Mouse (Mus musculus) embryonic fibroblast, embryonic 13.5 days (primary cell): Measurements from ENCODE around the gene Nanog.

Experiments used
- CTCF ChIP-seq: IDR thresholded peaks from 2 replicates; pipeline ENCODE4 v1.5.1; 2011; ENCODE audit warnings: mild to moderate bottlenecking, control low read depth, low read length, moderate library complexity, borderline replicate concordance; ENCODE audit not compliant: insufficient read depth
- POLR2A ChIP-seq: IDR thresholded peaks from 2 replicates; pipeline ENCODE4 v1.6.1; 2011; ENCODE audit warnings: low read depth, mild to moderate bottlenecking, control low read depth, low read length, moderate library complexity

- TF ChIP-seq CTCF (no peak), POLR2A (no peak)
These were observed 900 bp upstream of the Nanog start for GRCm38 (mm10) chr6:122706337-122706840.
